8 mouse cellular contexts compared by ENCODE assay signal in the genomic region with DNA sequence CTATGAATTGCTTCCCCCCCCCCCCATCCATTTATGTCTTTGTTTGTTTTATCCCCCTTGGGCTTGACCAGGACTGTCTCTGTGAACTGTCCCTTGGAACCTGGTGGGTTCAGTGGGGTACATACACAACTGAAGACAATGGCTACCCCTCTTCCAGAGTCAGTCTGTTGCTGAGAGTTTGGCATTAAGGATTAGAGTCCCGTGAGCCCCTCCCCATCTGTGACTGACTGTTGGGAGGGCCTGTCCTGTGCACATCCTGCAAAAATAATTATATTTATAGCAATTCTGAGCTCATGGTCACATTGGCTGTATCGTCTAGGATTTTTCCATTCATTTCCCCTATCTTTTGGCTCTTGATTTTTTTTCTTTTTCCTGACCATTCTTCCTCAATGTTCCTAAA. TPM values are rescaled to one million over a fixed set of nuclear protein-coding genes. Genes with fewer than 3 reads are reported as not detected.
DNase-seq lines count a peak whose midpoint lies in the region; ATAC-seq and TF ChIP-seq lines count a peak whose summit lies in the region.

No protein-coding gene starts in this region.

- ATAC-seq in forebrain, embryonic 11.5 days (replicated peaks; ENCODE audit: low FRiP score) = peak; percentile 44
- peak; percentile 29; the same call in 1 of the 2 replicates for ATAC-seq in kidney, embryonic 16.5 days (ENCODE audit: low FRiP score, low TSS enrichment)
- ATAC-seq in megakaryocyte progenitor cell, adult 5-6 weeks (replicated peaks; ENCODE audit: poor library complexity) = no peak

- TF ChIP-seq EP300 in MEL (IDR thresholded peaks at IDR 0.05; ENCODE audit: low read depth in 1 of 2, low read length in 2 of 2) = no peak

- WGBS in forebrain, embryonic 11.5 days = 30% methylated on average over 2 of the region's 2 CpGs
- WGBS in kidney, embryonic 16.5 days = 26% methylated on average over 2 of the region's 2 CpGs
- WGBS in midbrain, embryonic 10.5 days = 35% methylated on average over 2 of the region's 2 CpGs

- peak; percentile 93 for DNase-seq in heart, adult 11 months
- no peak for DNase-seq in heart, postnatal 25 days (ENCODE audit: low spot score)
- peak; percentile 47 for DNase-seq in MEL (ENCODE audit: low read depth, low spot score)
- peak; percentile 49 for DNase-seq in forebrain, embryonic 11.5 days (ENCODE audit: low spot score)
- DNase-seq in midbrain, embryonic 10.5 days (ENCODE audit: low spot score) = no peak
- no peak for DNase-seq in frontal cortex, postnatal 10 days (ENCODE audit: low spot score in 2 of 2)

- no peak for TF ChIP-seq RAD21 in MEL (IDR thresholded peaks at IDR 0.05; ENCODE audit: low read depth, low read length)

- H3K36me3 ChIP-seq in MEL (ENCODE audit: control insufficient read depth in 1 of 2, insufficient read depth in 2 of 2, low read length in 2 of 2) = peaks cover 0 to 13% of the 10 kb centered on the region in 2 experiments; a peak in 2 of 4 replicates
- H3K36me3 ChIP-seq in forebrain, embryonic 11.5 days (ENCODE audit: control insufficient read depth, insufficient read depth, low read length) = no peaks in the 10 kb centered on the region
- no peaks in the 10 kb centered on the region for H3K36me3 ChIP-seq in kidney, embryonic 16.5 days (ENCODE audit: insufficient read depth, low read length)
- no peaks in the 10 kb centered on the region for H3K36me3 ChIP-seq in midbrain, embryonic 10.5 days

- peaks cover 3% of the 10 kb centered on the region; the same call in 1 of the 2 replicates for H3K79me2 ChIP-seq in MEL (ENCODE audit: control insufficient read depth, insufficient read depth, low read length, poor library complexity)

- H3K27me3 ChIP-seq in MEL (ENCODE audit: control insufficient read depth in 1 of 2, insufficient read depth in 2 of 2, low read length in 2 of 2) = no peaks in the 10 kb centered on the region
- no peaks in the 10 kb centered on the region for H3K27me3 ChIP-seq in forebrain, embryonic 11.5 days (ENCODE audit: control insufficient read depth, insufficient read depth, low read length)
- H3K27me3 ChIP-seq in kidney, embryonic 16.5 days (ENCODE audit: insufficient read depth, low read length) = no peaks in the 10 kb centered on the region
- no peaks in the 10 kb centered on the region for H3K27me3 ChIP-seq in midbrain, embryonic 10.5 days (ENCODE audit: low read depth, poor library complexity, severe bottlenecking)

- H3K4me2 ChIP-seq in forebrain, embryonic 11.5 days (ENCODE audit: low read depth, low read length, severe bottlenecking) = peak overlapping the region; percentile 64
- H3K4me2 ChIP-seq in kidney, embryonic 16.5 days (replicated peaks; ENCODE audit: low read depth, low read length) = peak overlapping the region; percentile 78

- TF ChIP-seq CTCF in MEL (IDR thresholded peaks at IDR 0.05 in 2 of 3, conservative IDR thresholded peaks at IDR 0.05 in 1 of 3; ENCODE audit: control insufficient read depth in 1 of 3, insufficient read depth in 1 of 3, low read depth in 2 of 3, low read length in 3 of 3, poor library complexity in 1 of 3, severe bottlenecking in 1 of 3) = no peak

- intact Hi-C loops in heart, postnatal 25 days (cut with DNase I) = loop anchor here (1.0 to 5.0 kb wide), 2 partner anchors 11 to 166 kb away; partner anchors contain the start of genes Ppm1k and Pyurf

- H3K9ac ChIP-seq in MEL (ENCODE audit: control insufficient read depth, low read depth, low read length, poor library complexity, severe bottlenecking) = peak overlapping the region; percentile 89
- peak overlapping the region; percentile 92 for H3K9ac ChIP-seq in forebrain, embryonic 11.5 days (ENCODE audit: low read length)
- peak overlapping the region; percentile 94 for H3K9ac ChIP-seq in kidney, embryonic 16.5 days (replicated peaks; ENCODE audit: low read length)

- no peaks in the 10 kb centered on the region for H3K9me3 ChIP-seq in MEL (replicated peaks; ENCODE audit: insufficient read depth, low read length)
- no peaks in the 10 kb centered on the region for H3K9me3 ChIP-seq in forebrain, embryonic 11.5 days (ENCODE audit: control insufficient read depth, low read length)
- no peaks in the 10 kb centered on the region for H3K9me3 ChIP-seq in kidney, embryonic 16.5 days (ENCODE audit: low read length)
- H3K9me3 ChIP-seq in midbrain, embryonic 10.5 days (replicated peaks) = no peaks in the 10 kb centered on the region

- peak overlapping the region; percentile 62 for H3K27ac ChIP-seq in MEL (ENCODE audit: control insufficient read depth, low read depth, low read length)
- H3K27ac ChIP-seq in forebrain, embryonic 11.5 days (ENCODE audit: low read depth, low read length) = no peak overlapping the region
- H3K27ac ChIP-seq in kidney, embryonic 16.5 days (ENCODE audit: low read length) = peak overlapping the region; percentile 98; the same call in 1 of the 2 replicates
- H3K27ac ChIP-seq in midbrain, embryonic 10.5 days (replicated peaks) = peak overlapping the region; percentile 98

- H3K4me1 ChIP-seq in MEL (ENCODE audit: control insufficient read depth in 1 of 2, insufficient read depth in 2 of 2, low read length in 2 of 2) = peaks cover 2 to 8% of the 10 kb centered on the region in 2 experiments; a peak in 2 of 4 replicates
- H3K4me1 ChIP-seq in forebrain, embryonic 11.5 days (replicated peaks; ENCODE audit: control insufficient read depth, insufficient read depth, low read length) = peaks cover 4% of the 10 kb centered on the region; the same call in 1 of the 2 replicates
- peaks cover 10% of the 10 kb centered on the region for H3K4me1 ChIP-seq in kidney, embryonic 16.5 days (ENCODE audit: insufficient read depth, low read length)
- H3K4me1 ChIP-seq in midbrain, embryonic 10.5 days = peaks cover 19% of the 10 kb centered on the region

- H3K4me3 ChIP-seq in MEL (ENCODE audit: control insufficient read depth in 1 of 2, insufficient read depth in 1 of 2, low read depth in 2 of 2, low read length in 2 of 2) = peak overlapping the region; percentile 79 to 85
- peak overlapping the region; percentile 66 for H3K4me3 ChIP-seq in forebrain, embryonic 11.5 days (ENCODE audit: low read depth, low read length)
- peak overlapping the region; percentile 89 for H3K4me3 ChIP-seq in kidney, embryonic 16.5 days (ENCODE audit: low read length)
- peak overlapping the region; percentile 80 for H3K4me3 ChIP-seq in midbrain, embryonic 10.5 days

- TF ChIP-seq POLR2A in MEL (IDR thresholded peaks at IDR 0.05; ENCODE audit: control insufficient read depth in 1 of 2, insufficient read depth in 1 of 2, low read depth in 1 of 2, low read length in 2 of 2, poor library complexity in 1 of 2) = no peak

TF ChIP-seq in MEL, 35 proteins besides CTCF, POLR2A, EP300 and RAD21:
- TF ChIP-seq ETS1 (IDR thresholded peaks at IDR 0.05; ENCODE audit: low read depth, low read length) (no peak), ZMIZ1 (IDR thresholded peaks at IDR 0.05; ENCODE audit: low read depth, low read length) (no peak)

RNA-seq across cellular contexts. Expression of gene Lancl2, which starts 1.4 kb away (rescaled TPM):
- 10 to 100 TPM; 11.8 to 13.9 TPM for total RNA-seq in heart, postnatal 25 days (2021)
- 19.6 and 21.7 TPM in 2 replicates for total RNA-seq in MEL (2012; rRNA removed)
- 10 to 100 TPM in 1 of 2 experiments, not detected in 1; 17.7 TPM for polyA plus RNA-seq in MEL (2012; ENCODE audit: insufficient read depth in 1 of 2, insufficient read length in 2 of 2, low read depth in 1 of 2, low replicate concordance in 2 of 2, missing spikeins in 1 of 2)
- 54.0 and 55.7 TPM in 2 replicates for polyA plus RNA-seq in forebrain, embryonic 11.5 days (2014; fragmentation: Nextera tagmentation; extraction: Ambion mirVana)
- polyA plus RNA-seq in kidney, embryonic 16.5 days (2015; fragmentation: Nextera tagmentation; extraction: Ambion mirVana) = 33.1 and 34.5 TPM in 2 replicates
- polyA plus RNA-seq in midbrain, embryonic 10.5 days (2016; fragmentation: Nextera tagmentation; extraction: Ambion mirVana) = 39.3 and 45.7 TPM in 2 replicates
- total RNA-seq in megakaryocyte progenitor cell, adult 5-6 weeks (2015) = 30.8 and 41.8 TPM in 2 replicates
- 39.5 and 43.0 TPM in 2 replicates for total RNA-seq in megakaryocyte progenitor cell, adult 5-6 weeks (2017)

RNA-seq across cellular contexts. Expression of gene Pyurf, which starts 11.8 kb away (rescaled TPM):
- total RNA-seq in heart, postnatal 25 days (2021) = 10 to 100 TPM; 24.0 to 25.3 TPM
- 2.5 and 2.9 TPM in 2 replicates for total RNA-seq in MEL (2012; rRNA removed)
- 1 to 10 TPM in 1 of 2 experiments, not detected in 1; 3.3 TPM for polyA plus RNA-seq in MEL (2012; ENCODE audit: insufficient read depth in 1 of 2, insufficient read length in 2 of 2, low read depth in 1 of 2, low replicate concordance in 2 of 2, missing spikeins in 1 of 2)
- polyA plus RNA-seq in forebrain, embryonic 11.5 days (2014; fragmentation: Nextera tagmentation; extraction: Ambion mirVana) = 15.8 and 16.1 TPM in 2 replicates
- 25.3 and 26.4 TPM in 2 replicates for polyA plus RNA-seq in kidney, embryonic 16.5 days (2015; fragmentation: Nextera tagmentation; extraction: Ambion mirVana)
- polyA plus RNA-seq in midbrain, embryonic 10.5 days (2016; fragmentation: Nextera tagmentation; extraction: Ambion mirVana) = 17.7 and 18.8 TPM in 2 replicates
- total RNA-seq in megakaryocyte progenitor cell, adult 5-6 weeks (2015) = 7.3 and 8.8 TPM in 2 replicates
- 13.1 and 15.8 TPM in 2 replicates for total RNA-seq in megakaryocyte progenitor cell, adult 5-6 weeks (2017)

Comparison
In these comparisons a context has a peak if more than half of its experiments do, and no peak if none do; other contexts are left out.
1. DNase-seq: peak in heart, adult 11 months (single experiment), MEL (single experiment) and forebrain, embryonic 11.5 days (single experiment); none in heart, postnatal 25 days (single experiment), midbrain, embryonic 10.5 days (single experiment) and frontal cortex, postnatal 10 days (0 of 2).
2. Peak in every context shown above with its lines, with median percentiles within 50 percentile points of each other: H3K4me3 ChIP-seq and H3K9ac ChIP-seq.